Mouse (Mus musculus): ENCODE data around the gene H2-K1.

The H2-K1 gene

DNA sequence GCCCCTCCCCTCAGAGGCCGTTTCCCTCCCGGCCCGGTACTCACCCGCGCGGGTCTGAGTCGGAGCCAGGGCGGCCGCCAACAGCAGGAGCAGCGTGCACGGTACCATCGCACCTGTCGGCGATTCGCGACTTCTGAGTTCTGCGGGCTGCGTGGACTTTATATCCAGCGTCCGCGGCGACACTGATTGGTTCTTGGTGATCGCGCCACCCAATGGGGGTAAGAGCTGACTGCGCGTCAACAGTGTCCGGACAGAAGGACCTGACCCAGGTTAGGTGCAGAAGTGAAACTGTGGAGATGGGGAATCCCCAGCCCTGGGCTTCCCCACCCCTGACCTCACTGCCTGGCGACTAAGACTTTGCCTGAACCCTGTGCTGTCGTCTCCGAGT lies at the start of gene H2-K1:
TSS of gene H2-K1 (minus strand) at position 198 of the 388 bp plus-strand sequence.
- peak; percentile 89 for DNase-seq (ENCODE audit: low spot score)

DNA sequence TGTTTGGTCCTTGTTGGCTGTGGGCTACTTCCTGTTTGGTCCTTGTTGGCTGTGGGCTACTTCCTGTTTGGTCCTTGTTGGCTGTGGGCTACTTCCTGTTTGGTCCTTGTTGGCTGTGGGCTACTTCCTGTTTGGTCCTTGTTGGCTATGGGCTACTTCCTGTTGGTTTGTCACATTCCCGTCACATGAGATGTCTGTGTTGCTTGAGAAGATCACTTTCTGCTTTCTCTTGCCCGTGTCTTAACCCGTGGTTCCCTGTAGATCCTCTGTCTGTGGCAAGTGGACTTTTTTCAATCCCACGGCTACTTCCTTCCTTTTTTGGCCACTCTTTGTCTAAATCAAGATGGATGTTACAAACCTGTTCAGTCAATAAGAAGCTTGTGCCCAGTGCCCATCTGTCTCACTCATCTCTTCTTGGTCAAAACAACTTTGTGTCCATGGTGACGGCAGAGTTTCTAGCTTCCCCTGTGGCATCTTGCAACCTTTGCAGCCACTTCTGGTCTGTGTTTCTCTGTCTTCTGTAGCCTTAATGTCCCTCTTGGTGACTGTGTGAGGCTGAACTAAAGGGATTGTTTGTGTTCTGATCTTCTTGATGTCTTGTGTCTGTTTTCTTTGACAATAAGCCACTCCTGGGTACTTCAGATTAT lies 47.4 kb upstream of the H2-K1 start:
- no peak for DNase-seq (ENCODE audit: low spot score)

- DNase-seq (ENCODE audit: low spot score) = no peak
Measured at GRCm38 (mm10) chr17:34045941-34046340, 45.8 kb upstream of the H2-K1 start.

DNA sequence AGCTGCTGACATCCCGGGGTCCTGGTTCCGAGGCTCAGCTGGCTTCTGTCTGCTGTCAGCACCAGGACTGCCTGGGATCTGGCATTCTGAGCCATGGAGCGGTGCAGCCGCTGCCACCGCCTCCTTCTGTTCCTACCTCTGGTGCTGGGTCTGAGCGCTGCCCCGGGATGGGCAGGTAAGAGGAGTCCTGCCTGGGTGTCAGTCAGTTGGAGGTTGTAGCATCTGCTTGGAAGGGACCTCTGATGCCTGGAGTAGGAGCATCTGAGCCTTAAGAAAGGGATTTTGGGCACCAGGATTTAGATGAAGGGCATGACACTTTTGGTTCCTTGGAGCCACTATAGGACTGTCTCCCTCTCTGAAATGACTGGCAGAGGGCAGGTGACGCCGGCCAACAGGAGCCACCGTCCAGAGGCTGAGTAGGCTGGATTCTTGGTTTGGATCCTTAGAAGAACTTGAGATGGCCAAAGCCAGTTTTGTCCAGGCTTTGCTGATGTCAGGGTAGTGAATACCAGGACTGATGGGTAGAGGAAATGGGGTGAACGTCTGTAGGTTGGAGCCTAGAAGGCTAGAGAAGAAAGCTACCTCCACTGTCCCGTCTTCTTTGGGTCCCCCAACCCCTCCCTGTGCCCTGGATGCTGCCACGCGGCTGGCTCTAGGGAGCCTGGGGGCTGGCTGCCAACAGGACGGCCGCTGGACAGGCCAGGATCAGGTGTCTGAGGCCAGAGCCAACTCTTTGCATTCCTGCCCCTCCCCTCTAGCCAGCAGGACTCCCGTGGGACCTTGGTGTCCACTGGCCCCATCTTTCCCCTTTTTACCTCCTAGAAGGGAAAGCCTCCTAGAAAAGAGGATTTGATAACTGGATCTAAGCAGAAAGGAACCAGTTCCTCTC lies 39.7 kb upstream of the H2-K1 start:
- DNase-seq (ENCODE audit: low spot score) = peak; percentile 68

GRCm38 (mm10) chr17:34038878-34039561 lies 38.9 kb upstream of the H2-K1 start, which contains the start of gene Col11a2:
Gene Col11a2, plus strand, starts transcription at chr17:34039437.
- DNase-seq (ENCODE audit: low spot score) = no peak

DNA sequence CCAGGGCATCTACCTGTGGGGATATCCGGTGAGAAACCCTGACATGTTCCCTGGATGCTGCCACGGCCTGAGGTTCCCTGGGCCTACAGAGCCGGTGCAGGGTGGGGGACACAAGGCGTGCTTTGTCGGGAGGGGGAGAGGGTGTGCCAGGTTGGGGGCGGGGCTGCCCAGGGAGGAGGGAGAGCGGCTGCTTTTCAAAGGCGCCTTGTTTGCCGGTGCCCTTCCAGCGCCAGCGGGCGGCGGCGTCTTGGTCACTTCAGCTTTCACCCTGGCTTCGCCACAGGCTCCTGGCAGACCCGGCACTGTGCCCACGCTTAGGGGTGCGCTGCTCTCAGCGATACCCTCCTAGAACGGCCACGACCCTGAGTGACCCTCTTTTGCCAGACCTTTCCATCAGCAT lies 38.3 kb upstream of the H2-K1 start:
- no peak for DNase-seq (ENCODE audit: low spot score)

DNA sequence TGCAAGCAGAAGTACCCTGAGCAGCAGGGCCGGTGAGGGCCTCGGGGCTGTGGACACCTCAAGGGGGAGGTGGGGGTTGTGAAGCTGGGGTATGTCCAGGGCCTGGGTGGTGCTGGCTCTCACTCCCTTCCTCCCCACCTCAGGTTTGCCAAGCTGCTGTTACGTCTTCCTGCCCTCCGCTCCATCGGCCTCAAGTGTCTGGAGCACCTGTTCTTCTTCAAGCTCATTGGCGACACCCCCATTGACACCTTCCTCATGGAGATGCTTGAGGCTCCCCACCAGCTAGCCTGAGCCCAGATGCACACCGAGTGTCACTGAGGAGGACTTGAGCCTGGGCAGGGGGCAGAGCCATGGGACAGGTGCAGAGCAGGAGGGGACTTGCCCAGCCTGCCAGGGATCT lies 37.1 kb upstream of the H2-K1 start:
- DNase-seq (ENCODE audit: low spot score) = no peak

- DNase-seq (ENCODE audit: low spot score) = peak; percentile 78
Measured at GRCm38 (mm10) chr17:34036647-34037046, 36.5 kb upstream of the H2-K1 start.

DNA sequence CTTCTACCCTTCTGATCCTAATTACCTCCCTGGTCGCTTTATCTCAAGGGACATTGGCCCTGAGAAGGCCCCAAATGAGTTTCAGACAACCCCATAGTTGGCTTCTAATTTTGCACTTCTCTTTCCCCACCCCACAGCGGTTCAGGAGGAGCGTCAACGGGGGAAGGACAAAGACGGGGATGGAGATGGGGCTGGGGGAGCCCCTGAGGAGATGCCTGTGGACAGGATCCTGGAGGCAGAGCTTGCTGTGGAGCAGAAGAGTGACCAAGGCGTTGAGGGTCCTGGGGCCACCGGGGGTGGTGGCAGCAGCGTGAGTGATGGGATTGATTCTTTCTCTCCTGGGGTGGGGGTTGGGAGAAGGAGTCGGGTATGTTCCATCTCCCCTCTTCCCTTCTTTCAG lies 35.4 kb upstream of the H2-K1 start:
- DNase-seq (ENCODE audit: low spot score) = no peak

DNA sequence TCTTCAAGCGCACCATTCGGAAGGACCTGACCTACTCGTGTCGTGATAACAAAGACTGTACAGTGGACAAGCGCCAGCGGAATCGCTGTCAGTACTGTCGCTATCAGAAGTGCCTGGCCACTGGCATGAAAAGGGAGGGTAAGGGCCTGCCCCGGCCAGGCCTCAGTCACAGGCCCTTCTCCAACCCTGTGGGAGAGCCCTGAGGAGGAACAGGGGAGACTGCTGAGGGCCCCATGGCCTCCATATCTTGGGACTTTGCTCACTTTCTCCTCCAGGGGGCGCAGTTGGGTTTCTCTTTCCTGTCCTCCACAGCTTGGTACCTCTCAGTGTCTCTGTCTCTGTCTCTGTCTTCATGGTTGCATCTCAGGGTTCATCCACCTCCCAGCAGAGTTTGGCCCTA lies 33.9 kb upstream of the H2-K1 start:
- DNase-seq (ENCODE audit: low spot score) = peak; percentile 85

DNA sequence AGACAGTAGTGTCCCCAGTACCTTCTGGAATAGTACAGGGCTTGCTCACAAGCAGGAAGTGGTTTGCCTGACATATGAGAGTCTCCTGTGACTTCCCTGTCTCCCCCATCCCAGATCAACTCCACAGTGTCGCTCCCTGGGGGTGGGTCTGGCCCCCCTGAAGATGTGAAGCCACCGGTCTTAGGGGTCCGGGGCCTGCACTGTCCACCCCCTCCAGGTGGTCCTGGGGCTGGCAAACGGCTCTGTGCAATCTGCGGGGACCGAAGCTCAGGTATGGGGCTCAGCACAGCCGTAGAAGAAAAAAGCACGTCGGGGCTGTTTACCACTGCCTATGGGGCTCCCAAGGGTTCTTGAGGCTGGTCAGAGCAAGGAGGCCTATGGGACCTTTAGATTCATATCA lies 33.3 kb upstream of the H2-K1 start:
- no peak for DNase-seq (ENCODE audit: low spot score)

DNA sequence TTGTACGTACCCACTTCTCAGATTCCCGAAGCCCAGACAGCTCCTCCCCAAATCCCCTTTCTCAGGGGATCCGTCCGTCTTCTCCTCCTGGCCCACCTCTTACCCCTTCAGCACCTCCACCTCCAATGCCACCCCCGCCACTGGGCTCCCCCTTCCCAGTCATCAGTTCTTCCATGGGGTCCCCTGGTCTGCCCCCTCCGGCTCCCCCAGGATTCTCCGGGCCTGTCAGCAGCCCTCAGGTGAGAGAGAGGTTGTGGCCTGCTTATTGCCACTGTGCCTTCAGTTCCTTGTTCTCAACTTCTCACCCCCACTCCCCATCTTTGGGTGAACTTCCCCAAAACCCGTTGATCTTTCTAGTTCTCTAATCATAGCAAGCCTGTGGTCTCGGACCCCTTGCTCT lies 32.7 kb upstream of the H2-K1 start:
- DNase-seq (ENCODE audit: low spot score) = no peak

DNA sequence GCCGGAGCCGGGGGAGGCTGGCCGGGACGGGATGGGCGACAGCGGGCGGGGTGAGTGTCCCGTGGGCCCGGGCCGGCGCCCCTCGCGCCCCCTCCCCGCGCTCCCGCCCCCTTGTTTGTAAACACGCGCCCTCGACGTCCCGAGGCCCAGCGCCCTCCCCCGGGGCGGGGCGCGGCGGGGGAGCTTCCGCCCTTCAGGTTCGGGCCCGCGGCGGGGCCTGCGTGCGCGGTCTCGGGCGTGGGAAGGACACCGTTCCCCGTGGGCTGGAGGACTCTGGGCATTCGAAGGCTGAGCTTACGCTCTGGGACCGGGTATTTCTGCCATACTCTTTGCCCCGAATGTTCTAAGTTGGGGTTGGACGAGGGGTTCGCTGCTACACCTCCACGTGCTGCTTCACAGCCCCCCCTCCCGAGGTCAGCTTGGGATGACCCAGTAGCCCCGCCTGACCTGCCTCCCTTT lies 32.1 kb upstream of the H2-K1 start:
- peak; percentile 73 for DNase-seq (ENCODE audit: low spot score)

GRCm38 (mm10) chr17:34031465-34032173 lies 31.5 kb upstream of the H2-K1 start, which contains the start of the genes Slc39a7 and Rxrb:
Gene Slc39a7, minus strand, starts transcription at chr17:34031682.
Gene Rxrb, plus strand, starts transcription at chr17:34031812.
- DNase-seq (ENCODE audit: low spot score) = peak; percentile 99

DNA sequence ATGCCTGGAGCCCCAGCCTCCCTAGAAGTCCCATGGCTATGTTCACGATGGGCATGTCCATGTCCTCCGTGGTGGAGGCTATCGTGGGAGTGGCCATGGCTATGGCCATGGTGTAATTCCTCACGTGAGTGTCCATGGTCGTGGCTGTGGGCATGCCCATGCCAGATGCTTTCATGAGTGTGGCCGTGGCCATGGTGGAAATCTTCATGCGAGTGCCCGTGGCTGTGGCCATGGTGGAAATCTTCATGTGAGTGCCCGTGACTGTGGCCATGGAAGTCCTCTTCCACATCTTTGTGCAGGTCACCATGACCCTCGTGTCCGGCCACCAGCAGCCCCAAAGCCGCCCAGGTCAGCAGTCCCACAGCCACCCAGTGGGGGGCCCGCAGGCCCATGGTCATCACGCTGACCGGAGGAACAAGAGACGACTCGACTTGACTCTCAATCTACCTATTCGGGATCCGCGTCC lies 30.7 kb upstream of the H2-K1 start:
- DNase-seq (ENCODE audit: low spot score) = peak; percentile 50

GRCm38 (mm10) chr17:34029890-34030595 lies 29.9 kb upstream of the H2-K1 start:
- DNase-seq (ENCODE audit: low spot score) = peak; percentile 50

DNA sequence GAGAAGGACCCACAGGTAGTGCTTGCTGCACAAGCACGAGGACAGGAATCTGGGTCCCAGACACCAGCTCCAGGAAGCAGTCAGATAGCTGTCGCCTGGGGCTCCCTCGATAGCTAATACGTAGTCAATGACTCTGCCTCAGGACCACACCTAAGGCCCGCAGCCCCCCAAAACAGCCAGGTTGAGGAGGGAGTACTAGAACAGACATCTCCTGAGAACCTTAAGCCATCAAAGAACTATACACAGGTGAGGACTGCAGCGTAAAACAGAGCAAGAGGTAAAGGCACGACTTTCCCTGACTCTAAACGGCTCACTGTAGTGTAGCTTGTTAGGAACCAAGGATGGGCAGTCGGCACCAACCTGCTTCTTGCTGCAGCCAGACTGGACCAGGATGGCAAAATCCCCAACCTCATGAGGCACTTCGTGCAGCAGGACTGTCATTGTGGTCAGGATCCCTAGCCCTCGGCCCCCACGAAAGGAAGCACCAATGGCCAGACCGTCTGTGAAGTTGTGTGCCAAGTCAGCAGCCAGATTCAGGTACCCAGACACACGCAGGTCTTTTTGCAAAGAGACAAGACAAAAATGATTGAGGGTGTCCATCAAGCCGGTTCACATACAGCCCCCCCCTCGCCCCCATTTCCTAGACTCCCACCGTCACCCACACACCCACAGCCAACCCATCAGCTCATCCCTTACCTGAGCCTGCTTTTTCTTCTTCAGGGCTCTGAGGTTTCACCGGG lies 29.2 kb upstream of the H2-K1 start:
- no peak for DNase-seq (ENCODE audit: low spot score)

GRCm38 (mm10) chr17:34028501-34029149 lies 28.5 kb upstream of the H2-K1 start:
- no peak for DNase-seq (ENCODE audit: low spot score)

- DNase-seq (ENCODE audit: low spot score) = peak; percentile 91
Measured at GRCm38 (mm10) chr17:34027656-34028223, 27.6 kb upstream of the H2-K1 start, which contains the start of gene H2-Ke6. Gene H2-Ke6, minus strand, starts transcription at chr17:34028060.

Measured in adipocyte (in vitro differentiated cells).